Mouse (Mus musculus) heart, embryonic 11.5 days (tissue): ENCODE results near the gene Rab8b. TPM values are rescaled to one million over a fixed set of nuclear protein-coding genes. Genes with fewer than 3 reads are reported as not detected.

Experiments
- ATAC-seq: fragments of 200-750 bp; cut with Nextera tagmentation; replicated peaks from 2 replicates; pipeline ENCODE4 v1.8.0; 2017; ENCODE audit warnings: moderate library complexity; ENCODE audit not compliant: insufficient number of reproducible peaks, low FRiP score, low TSS enrichment
- H3K27ac ChIP-seq: fragments of 300-500 bp; sonication (generic); 2 replicates; pipeline ENCODE4 v1.5.1; 2014; ENCODE audit warnings: mild to moderate bottlenecking, low read depth, low read length
- H3K27me3 ChIP-seq: fragments of 300-500 bp; sonication (generic); 2 replicates; pipeline ENCODE4 v1.6.1; 2014; ENCODE audit warnings: mild to moderate bottlenecking, low read length, mixed read lengths; ENCODE audit not compliant: control insufficient read depth, insufficient read depth
- H3K36me3 ChIP-seq: fragments of 300-500 bp; sonication (generic); 2 replicates; pipeline ENCODE4 v1.6.1; 2014; ENCODE audit warnings: mild to moderate bottlenecking, low read length, moderate library complexity, mixed read lengths; ENCODE audit not compliant: control insufficient read depth, insufficient read depth
- H3K4me1 ChIP-seq: fragments of 300-500 bp; sonication (generic); 2 replicates; pipeline ENCODE4 v1.6.1; 2014; ENCODE audit warnings: low read length; ENCODE audit not compliant: control insufficient read depth, insufficient read depth
- H3K4me2 ChIP-seq: fragments of 300-500 bp; sonication (generic); 2 replicates; pipeline ENCODE4 v1.6.1; 2014; ENCODE audit warnings: mild to moderate bottlenecking, moderate library complexity
- H3K4me3 ChIP-seq: fragments of 300-500 bp; sonication (generic); 2 replicates; pipeline ENCODE4 v1.5.1; 2014; ENCODE audit warnings: low read depth, low read length
- H3K9ac ChIP-seq: fragments of 300-500 bp; sonication (generic); 2 replicates; pipeline ENCODE4 v1.6.1; 2014; ENCODE audit warnings: mild to moderate bottlenecking, low read depth, low read length, moderate library complexity
- H3K9me3 ChIP-seq: fragments of 300-500 bp; sonication (generic); replicated peaks from 2 replicates; pipeline ENCODE4 v1.6.1; 2016; ENCODE audit warnings: low read length; ENCODE audit not compliant: control insufficient read depth
- WGBS: fragments of 180-500 bp; shearing (Covaris S2); extraction: QIAGEN DNeasy Blood & Tissue Kit; methylation state at CpG from one replicate; pipeline ENCODE4 v1.1.7; 2014; ENCODE audit not compliant: insufficient replicate concordance; 5-methylcytosine and 5-hydroxymethylcytosine counted together
- polyA plus RNA-seq: library from polyadenylated mRNA; unstranded; fragments of >200 nt; fragmentation: Nextera tagmentation; extraction: Ambion mirVana; gene quantifications from 2 replicates; pipeline ENCODE4 v1.2.1, GENCODE M21; 2014

Gene Rab8b
- polyA plus RNA-seq, 1 experiment from 2014 or later, result 23.6 TPM

DNA sequence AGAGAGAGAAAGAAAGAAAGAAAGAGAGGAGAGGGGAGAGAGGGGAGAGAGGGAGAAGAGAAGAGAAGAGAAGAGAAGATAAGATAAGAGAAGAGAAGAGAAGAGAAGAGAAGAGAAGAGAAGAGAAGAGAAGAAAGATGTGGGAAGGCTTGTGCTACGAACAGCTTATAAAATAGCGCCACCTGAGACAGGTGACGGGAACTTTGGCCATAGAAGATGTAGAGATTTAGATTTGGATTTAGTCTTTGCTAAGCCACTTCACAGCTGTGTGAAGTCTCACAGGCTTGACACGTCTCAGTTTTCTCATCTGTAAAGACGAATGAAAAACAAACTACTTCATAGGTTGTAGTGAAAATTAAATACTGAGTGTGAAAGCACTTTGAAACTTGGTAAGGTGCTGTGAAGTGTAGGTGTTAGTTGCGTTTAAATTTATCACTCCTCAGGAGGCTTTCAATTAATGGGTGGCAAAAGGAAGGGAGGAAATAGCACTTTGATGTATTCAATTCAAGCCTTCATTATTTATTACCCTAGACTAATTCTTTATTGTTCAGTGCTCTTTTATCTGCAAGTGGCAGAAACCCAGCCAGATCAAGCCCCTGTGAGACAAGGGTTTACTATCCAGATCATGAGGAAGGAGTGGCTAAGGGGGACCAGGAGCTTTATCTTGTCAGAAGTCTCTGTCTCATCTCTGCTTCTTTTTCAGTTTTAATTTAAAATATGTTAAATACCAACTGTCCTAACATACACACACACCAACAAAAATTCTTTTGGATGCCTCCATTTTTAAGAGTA, 1.2 kb upstream of the Rab8b start:
- H3K27ac ChIP-seq, result no peak overlapping the region
- ATAC-seq, result no peak

DNA sequence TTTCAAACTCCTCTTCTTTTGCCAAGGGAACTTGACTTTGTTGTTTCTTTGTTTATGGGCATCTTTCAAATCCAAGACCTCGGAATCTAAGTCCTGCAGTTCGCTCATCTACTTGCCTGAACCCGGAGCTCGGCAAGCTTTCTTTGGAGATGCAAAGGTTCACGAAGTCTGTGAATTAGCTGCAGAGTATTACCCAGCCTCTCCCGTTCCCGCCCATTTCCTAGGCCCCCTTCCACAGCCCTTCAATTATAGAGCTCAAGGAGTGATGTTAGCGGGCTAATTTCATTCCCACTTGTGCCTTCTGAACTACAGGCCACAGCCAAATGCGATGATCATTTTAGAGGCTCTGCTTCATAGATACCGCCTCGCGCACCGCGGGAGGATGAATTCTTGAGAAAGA, 494 bp upstream of the Rab8b start:
- H3K9me3 ChIP-seq, result no peaks in the 10 kb centered on the region
- peak overlapping the region; percentile 12; the same call in 1 of the 2 replicates for H3K27ac ChIP-seq
- no peak; the same call in 1 of the 2 replicates for ATAC-seq
- peaks cover 19% of the 10 kb centered on the region for H3K4me1 ChIP-seq
- H3K36me3 ChIP-seq, result no peaks in the 10 kb centered on the region
- 1% methylated on average over 14 of the region's 14 CpGs for WGBS
- peak overlapping the region; percentile 58 for H3K9ac ChIP-seq
- H3K4me3 ChIP-seq, result peak overlapping the region; percentile 60
- peak overlapping the region; percentile 80 for H3K4me2 ChIP-seq
- H3K27me3 ChIP-seq, result no peaks in the 10 kb centered on the region

More for the DNA sequence above, 1.2 kb upstream of the Rab8b start:
- Histone ChIP-seq H3K4me1 (peaks cover 14% of the 10 kb centered on the region), H3K4me2 (peak overlapping the region; percentile 80), H3K4me3 (peak overlapping the region; percentile 60; the same call in 1 of the 2 replicates), H3K36me3 (no peaks in the 10 kb centered on the region), H3K9me3 (no peaks in the 10 kb centered on the region), H3K27me3 (no peaks in the 10 kb centered on the region), H3K9ac (no peak overlapping the region)
- WGBS, result 5% methylated on average over 6 of the region's 6 CpGs

DNA sequence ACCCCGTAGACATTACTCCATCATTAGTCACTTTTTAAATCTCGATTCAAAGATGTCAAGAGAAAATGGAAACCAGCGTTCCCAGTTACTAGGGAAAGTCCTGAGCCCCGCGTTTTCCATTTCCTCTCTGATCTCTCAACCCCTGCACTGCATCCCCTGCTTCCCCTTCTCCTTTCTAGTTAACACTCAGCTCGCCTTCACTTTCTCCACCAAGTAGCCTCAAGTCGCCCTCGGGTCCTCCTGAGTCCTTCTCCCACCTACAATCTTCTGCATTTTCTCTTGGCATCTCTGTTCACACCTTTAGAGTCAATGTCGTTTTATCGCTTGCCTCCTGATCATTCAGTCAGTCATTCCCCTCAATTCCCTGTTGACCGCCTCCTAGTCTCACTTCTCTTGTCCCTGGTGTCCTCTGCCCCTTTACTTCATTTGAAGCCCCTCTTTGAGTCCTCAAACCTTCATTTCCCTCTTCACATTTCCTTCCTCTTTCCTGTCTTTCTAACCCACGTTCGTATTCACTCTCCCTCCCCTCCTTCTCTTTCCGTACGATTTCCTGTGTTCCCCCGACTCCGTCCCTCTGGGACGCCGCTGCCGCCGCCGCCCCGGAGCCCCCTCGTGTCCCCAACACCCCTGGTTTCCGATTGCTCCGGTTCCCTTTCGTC, 686 bp downstream of the Rab8b start:
- 3% methylated on average over 27 of the region's 27 CpGs for WGBS
- Histone ChIP-seq H3K9me3 (no peaks in the 10 kb centered on the region), H3K4me2 (peak overlapping the region; percentile 80), H3K27ac (peak overlapping the region; percentile 60), H3K4me3 (peak overlapping the region; percentile 60), H3K9ac (peak overlapping the region; percentile 74), H3K36me3 (no peaks in the 10 kb centered on the region), H3K27me3 (no peaks in the 10 kb centered on the region), H3K4me1 (peaks cover 22% of the 10 kb centered on the region)
- ATAC-seq, result no peak

DNA sequence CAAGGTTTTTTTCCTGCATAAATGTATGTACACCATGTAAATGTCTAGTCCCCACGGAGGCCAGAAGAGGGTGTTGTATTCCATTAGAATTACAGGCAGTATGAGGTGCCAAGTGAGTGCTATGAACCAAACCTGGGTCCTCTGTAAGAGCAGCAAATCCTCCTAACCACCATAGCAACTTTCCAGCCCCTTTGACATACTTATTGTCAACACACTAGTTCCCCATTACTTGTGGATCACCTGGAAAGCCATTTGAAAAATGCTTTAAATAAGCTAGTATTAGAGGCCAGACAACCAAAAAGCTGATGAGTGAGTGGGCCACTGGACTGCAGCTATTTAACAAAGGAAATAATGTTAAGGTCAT, 1.6 kb downstream of the Rab8b start:
- Histone ChIP-seq H3K4me1 (peaks cover 22% of the 10 kb centered on the region), H3K9ac (no peak overlapping the region), H3K4me2 (peak overlapping the region; percentile 80), H3K4me3 (0 out of 2 replicates have a peak overlapping the region, but pooled peaks have one; percentile 60), H3K9me3 (no peaks in the 10 kb centered on the region), H3K27ac (no peak overlapping the region), H3K36me3 (no peaks in the 10 kb centered on the region), H3K27me3 (no peaks in the 10 kb centered on the region)
- WGBS, result 73% methylated on average over 1 of the region's 1 CpGs
- no peak for ATAC-seq

DNA sequence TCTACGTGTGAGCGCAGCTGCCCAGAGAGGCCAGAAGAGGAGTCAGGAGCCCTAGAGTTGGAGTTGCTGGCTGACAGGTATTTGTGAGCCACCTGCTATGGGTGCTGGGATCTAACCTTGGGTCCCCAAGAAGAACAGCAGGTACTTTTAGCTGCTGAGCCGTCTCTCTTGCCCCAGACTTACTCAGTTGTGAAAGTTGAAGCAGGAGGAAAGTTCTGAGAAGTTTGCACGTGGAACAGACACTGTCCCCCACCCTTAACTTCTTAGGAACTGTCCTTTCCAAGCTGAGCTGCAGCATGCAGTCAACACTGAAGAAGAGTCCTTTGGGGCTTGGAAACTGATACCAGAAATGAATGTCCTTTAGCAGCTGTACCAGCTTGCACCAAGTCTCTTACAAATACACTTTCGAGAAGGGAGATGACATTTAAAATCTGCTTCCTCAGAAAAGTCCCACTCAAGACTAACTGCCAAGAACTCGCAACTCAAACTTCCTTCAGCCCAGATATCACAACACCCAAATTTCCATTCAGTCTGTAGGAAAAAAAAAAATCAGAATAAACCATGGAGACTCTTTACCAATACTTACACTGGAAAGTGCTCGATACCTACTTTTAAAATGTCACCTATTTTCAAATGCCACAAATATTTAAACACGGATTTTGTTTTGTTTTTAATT, 2.1 kb downstream of the Rab8b start:
- Histone ChIP-seq H3K4me1 (peaks cover 22% of the 10 kb centered on the region), H3K36me3 (no peaks in the 10 kb centered on the region), H3K27ac (no peak overlapping the region), H3K9ac (no peak overlapping the region), H3K4me2 (peak overlapping the region; percentile 34; the same call in 1 of the 2 replicates), H3K4me3 (no peak overlapping the region), H3K27me3 (no peaks in the 10 kb centered on the region), H3K9me3 (no peaks in the 10 kb centered on the region)
- WGBS, result 80% methylated on average over 8 of the region's 8 CpGs
- no peak for ATAC-seq

DNA sequence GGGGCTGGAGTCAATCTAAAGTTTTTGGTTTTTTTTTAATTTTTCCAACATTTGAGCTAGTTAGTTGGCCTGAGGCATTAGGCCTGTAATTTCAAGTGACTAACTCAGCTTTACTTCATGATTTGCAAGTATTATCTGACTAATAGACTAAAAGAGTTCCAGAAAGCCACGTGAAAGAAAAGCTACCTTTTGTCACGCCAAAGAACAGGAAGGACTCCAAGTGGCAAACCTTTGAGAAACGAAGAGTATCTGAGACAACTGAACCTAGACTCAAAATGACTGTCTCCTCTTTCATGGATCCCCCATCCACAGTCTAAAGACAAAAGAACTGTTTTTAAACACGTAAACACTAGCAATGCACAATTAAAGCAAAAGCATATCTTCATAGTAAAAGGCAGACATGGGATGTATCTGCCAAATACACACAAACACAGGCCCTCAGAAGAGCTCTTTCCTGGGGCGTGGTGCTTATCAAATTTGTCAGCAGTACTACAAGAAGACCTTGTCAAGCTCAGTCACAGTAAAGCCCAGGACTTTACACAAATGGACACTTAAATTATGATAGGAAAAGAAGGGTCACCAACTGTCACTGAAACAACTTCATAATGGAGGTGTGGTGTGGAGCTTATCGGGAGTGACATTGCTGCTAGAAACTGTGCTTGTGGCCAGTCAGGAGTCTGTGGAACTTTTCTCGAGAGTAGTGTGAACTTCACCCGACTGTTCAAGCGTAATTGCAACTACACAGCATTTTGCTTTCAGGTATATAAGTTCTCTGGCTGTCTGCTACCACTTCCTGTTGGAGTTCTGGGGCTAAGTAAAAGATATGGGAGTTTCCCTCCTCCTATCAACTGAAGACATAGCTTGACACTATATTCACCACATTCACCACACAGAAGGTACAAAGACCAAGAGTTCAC, 3.4 kb downstream of the Rab8b start:
- Histone ChIP-seq H3K4me1 (peaks cover 22% of the 10 kb centered on the region), H3K27ac (peak overlapping the region; percentile 60; the same call in 1 of the 2 replicates), H3K9ac (no peak overlapping the region)

DNA sequence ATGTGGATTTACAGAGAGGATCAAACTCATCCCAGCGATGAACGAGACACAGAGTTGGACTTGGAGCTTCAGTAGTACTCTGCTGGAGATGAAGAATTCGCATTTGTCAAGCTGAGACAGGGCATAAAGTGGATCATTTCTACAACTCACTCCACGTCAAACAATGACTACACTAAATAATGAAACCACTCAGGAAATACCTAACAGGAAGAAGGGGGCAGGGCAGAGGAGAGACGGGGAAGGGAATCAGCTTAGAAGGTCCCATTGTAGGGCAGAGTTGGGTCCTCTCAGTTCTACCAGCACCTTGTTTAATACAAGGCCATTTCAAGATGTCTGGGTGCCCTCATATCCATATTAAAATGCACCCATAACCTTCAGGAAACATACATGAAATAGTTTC, 4.1 kb downstream of the Rab8b start:
- no peak overlapping the region for H3K9ac ChIP-seq
- no peaks in the 10 kb centered on the region for H3K9me3 ChIP-seq
- 0 out of 2 replicates have a peak overlapping the region, but pooled peaks have one; percentile 16 for H3K27ac ChIP-seq
- no peak for ATAC-seq
- no peak overlapping the region for H3K4me3 ChIP-seq
- no peaks in the 10 kb centered on the region for H3K36me3 ChIP-seq
- H3K4me2 ChIP-seq, result no peak overlapping the region
- no peaks in the 10 kb centered on the region for H3K27me3 ChIP-seq
- peaks cover 22% of the 10 kb centered on the region for H3K4me1 ChIP-seq
- WGBS, result 73% methylated on average over 5 of the region's 5 CpGs

More for the DNA sequence above, 3.4 kb downstream of the Rab8b start:
- Histone ChIP-seq H3K4me3 (no peak overlapping the region), H3K27me3 (no peaks in the 10 kb centered on the region), H3K36me3 (no peaks in the 10 kb centered on the region), H3K4me2 (peak overlapping the region; percentile 22), H3K9me3 (no peaks in the 10 kb centered on the region)
- WGBS, result 63% methylated on average over 9 of the region's 9 CpGs
- ATAC-seq, result no peak

DNA sequence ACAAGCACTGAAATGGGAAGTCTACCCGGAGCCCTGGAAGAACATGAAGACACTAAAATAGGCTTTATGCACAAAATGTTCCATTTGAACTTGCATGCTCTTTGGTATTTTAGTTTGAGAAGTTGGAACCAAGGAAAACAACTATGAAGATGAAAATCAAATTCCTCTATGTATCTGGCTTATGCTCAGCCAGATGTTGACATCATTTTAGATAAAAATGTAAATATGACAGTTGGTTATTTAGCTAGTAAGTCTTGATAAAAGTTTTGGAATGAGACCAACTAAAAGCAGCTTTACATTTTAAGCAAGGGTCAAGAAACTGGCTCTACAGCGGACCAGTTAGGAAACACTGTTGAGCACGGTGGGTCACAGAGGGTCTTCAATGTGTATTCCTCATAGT, 4.9 kb downstream of the Rab8b start:
- Histone ChIP-seq H3K27ac (no peak overlapping the region), H3K4me2 (no peak overlapping the region), H3K27me3 (no peaks in the 10 kb centered on the region), H3K9me3 (no peaks in the 10 kb centered on the region), H3K4me3 (no peak overlapping the region), H3K4me1 (peaks cover 25% of the 10 kb centered on the region), H3K9ac (no peak overlapping the region), H3K36me3 (no peaks in the 10 kb centered on the region)
- no peak for ATAC-seq
- 90% methylated on average over 3 of the region's 3 CpGs for WGBS
